Mouse (Mus musculus): ENCODE results near the gene Axdnd1.

Gene Axdnd1

DNA sequence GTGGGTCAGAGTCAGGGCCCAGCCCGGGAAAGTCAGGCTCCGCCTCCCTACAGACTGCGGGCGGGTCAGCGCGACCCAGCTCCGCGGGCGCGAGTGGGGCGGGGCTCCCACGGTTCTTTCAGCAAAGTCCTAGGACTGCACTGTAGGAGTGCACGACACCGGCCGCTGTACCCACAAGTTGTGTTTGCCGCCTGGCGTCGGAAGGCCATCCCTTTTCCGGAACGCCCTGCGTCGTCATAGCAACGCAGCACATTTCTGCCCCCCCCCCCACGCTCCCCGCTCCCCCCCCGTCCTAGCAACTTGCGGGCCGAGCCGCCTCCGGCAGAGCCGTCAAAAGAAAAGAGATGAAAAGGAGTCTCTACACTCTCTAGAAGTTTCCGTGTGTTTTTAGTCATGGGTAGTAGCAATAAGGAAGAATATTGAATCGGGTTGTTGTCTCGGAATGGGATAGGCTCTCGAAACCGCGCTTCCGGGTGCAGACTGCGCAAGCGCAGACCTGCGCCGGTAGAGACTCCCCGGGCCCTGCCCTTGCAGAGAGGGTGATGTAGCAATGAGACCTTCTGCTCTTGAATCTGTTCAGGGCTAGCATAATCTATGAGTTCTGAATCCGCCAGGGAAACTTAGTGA, at the start of gene Axdnd1:
Axdnd1 (minus strand) TSS at position 489 of the 627 bp plus-strand sequence.
- peak; percentile 88 for DNase-seq (ENCODE audit: low spot score)

DNA sequence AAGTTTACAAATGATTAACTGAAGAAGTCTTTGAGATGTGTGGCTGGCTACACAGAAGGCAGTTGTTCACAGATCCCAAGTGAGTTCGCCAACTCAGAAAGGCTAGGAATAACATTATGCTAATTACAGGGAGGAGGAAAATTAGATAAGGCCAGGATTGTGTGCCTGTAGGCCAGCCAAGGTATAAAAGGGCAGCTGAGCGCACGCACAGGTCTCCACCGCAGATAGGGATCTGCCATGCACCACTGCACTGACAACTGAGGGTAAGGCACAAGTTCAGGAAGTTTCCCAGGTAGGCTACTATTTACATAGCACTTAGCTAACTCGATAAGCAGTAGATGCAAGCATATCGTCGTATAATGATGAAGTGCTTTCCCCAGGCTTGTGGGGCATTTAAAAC, 49.6 kb upstream of the Axdnd1 start:
- DNase-seq (ENCODE audit: low spot score) = no peak

- DNase-seq (ENCODE audit: low spot score) = no peak
Observed at GRCm38 (mm10) chr1:156468576-156468975, 47.6 kb upstream of the Axdnd1 start.

- no peak for DNase-seq (ENCODE audit: low spot score)
Observed at GRCm38 (mm10) chr1:156467655-156468255, 46.8 kb upstream of the Axdnd1 start.

DNA sequence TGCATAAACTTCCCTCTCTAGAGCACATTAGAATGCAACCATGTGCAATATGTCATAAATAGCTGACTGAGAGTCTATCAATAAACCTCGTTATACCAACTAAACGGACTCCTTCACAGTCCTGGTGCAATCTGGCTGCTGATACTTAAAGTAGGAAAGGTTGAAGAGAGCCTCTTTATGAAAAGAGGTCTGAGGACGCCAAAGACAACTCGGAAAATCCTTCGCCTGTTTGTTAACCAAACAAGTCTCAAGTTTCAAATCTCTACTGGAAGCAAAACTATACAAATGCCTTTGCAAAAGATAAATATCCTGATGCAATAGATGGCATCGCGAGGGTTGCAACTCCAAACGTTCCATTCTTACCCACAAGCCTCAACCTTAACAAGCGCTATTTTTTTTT, 44.0 kb upstream of the Axdnd1 start:
- no peak for DNase-seq (ENCODE audit: low spot score)

GRCm38 (mm10) chr1:156463981-156464853, 43.3 kb upstream of the Axdnd1 start:
- no peak for DNase-seq (ENCODE audit: low spot score)

GRCm38 (mm10) chr1:156462273-156462991, 41.5 kb upstream of the Axdnd1 start:
- no peak for DNase-seq (ENCODE audit: low spot score)

- DNase-seq (ENCODE audit: low spot score) = no peak
Observed at GRCm38 (mm10) chr1:156461036-156461435, 40.1 kb upstream of the Axdnd1 start.

- no peak for DNase-seq (ENCODE audit: low spot score)
Observed at GRCm38 (mm10) chr1:156460216-156460615, 39.3 kb upstream of the Axdnd1 start.

- no peak for DNase-seq (ENCODE audit: low spot score)
Observed at GRCm38 (mm10) chr1:156459690-156460089, 38.7 kb upstream of the Axdnd1 start.

GRCm38 (mm10) chr1:156458391-156459060, 37.6 kb upstream of the Axdnd1 start:
- DNase-seq (ENCODE audit: low spot score) = peak; percentile 31

DNA sequence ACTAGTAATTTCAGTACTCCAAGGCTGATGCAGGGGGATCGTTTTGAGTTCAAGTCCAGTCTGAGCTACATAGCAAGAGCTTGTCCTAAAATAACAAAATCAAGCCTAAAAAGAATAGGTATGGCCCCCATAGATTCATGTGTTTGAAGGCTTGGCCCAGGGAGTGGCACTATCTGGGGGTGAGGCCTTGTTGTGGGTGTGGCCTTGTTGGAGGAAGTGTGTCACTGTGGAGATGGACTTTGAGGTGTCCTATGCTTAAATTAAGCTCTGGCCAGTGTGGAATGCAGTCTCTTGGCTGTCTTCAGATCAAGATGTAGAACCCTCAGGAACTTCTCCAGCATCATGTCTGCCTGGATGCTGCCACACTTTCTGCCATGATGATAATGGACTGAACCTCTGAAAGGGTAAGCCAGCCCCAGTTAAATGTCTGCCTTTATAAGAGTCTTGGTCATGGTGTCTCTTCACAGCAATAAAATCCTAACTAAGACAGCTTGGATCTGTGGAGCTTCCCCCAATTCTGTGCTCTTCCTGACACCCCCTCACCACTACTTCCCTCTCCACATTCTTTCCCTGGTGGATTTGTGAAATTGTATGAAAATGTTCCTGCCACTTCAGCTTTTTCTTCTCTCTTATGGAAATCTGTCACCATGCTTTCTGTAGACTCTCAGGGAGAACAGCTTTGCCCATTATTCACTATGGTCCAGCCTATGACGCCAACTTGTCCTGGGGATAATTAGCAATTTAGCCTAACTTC, 34.2 kb upstream of the Axdnd1 start:
- no peak for DNase-seq (ENCODE audit: low spot score)

GRCm38 (mm10) chr1:156454384-156454783, 33.4 kb upstream of the Axdnd1 start:
- no peak for DNase-seq (ENCODE audit: low spot score)

- DNase-seq (ENCODE audit: low spot score) = no peak
Observed at GRCm38 (mm10) chr1:156453876-156454275, 32.9 kb upstream of the Axdnd1 start.

GRCm38 (mm10) chr1:156450478-156450877, 29.5 kb upstream of the Axdnd1 start:
- no peak for DNase-seq (ENCODE audit: low spot score)

DNA sequence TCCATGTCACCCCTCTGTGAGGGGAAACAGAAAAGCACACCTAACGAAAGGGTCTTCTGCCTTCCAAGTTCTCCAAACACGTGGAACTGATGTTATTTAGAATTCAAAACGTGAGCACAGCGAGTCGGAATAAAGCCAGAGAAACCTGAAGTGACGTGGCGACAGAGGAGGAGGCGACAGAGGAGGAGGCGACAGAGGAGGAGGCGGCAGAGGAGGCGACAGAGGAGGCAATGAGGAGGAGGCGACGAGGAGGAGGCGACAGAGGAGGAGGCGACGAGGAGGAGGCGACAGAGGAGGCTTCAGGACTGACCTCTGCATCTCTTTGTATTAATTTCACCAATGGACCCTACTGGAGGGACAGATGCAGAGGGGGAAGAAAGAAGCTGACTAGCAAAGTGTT, 28.7 kb upstream of the Axdnd1 start:
- DNase-seq (ENCODE audit: low spot score) = peak; percentile 42

GRCm38 (mm10) chr1:156449089-156449488, 28.1 kb upstream of the Axdnd1 start:
- DNase-seq (ENCODE audit: low spot score) = no peak

- no peak for DNase-seq (ENCODE audit: low spot score)
Observed at GRCm38 (mm10) chr1:156445049-156445448, 24.1 kb upstream of the Axdnd1 start.

DNA sequence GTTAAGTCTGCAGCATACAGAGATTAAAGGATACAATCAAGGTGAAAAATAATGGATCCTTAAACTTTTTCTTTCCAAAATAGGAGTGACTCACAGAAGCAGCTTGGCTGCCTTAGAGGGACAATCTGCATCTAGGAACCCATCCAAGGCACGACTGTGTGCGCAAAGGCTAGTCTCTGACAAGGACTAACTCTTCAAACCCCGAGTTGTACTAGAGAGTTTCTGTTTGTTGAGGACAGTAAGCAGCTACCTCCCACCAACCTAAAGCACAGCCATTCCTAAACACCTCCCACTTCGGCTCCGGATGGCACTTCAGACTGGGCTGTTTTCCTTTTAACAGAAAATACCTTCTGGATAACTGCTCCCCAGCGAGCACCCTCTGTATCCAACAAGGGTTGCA, 21.8 kb upstream of the Axdnd1 start:
- DNase-seq (ENCODE audit: low spot score) = no peak

DNA sequence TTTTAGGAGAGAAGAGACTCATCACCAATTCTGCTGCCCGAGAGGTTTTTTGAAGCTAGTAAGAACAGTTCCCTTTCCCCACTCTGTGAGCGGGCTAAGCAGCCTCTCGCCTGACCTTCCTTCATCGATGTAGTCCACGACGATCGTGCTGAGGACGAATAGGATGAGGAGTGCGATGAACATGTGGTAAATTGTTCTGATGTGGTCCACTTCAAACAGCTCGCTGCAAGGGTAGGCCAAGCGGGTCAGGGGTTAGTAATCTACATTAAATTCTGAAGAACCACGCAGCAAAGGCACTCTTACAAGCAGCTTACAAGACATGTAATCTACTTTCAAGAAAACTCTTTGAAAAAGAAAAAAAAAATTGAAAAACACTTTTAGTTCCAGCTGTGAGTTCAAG, 21.3 kb upstream of the Axdnd1 start:
- no peak for DNase-seq (ENCODE audit: low spot score)

DNA sequence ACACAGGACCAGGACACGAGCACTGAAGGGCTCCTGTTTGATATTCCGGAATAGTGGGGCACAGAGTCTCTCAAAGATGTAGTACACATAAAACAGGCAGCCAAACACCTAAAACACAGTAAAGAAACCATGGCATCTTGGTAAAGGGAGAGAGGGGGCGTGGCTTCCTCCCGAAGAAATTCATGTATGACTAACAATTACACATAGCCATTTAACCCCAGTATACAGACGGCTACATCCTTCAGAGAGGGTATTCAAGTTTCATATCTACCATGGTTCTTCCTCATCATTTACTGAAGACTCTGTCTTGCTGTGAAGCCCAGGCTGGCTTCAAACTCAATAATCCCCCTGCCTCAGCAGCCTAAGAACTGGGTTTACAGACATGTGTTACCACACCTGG, 16.8 kb upstream of the Axdnd1 start:
- no peak for DNase-seq (ENCODE audit: low spot score)
